Mouse (Mus musculus) megakaryocyte, embryonic 14.5 days (primary cell): ENCODE measurements around the gene Phf21a.
"Not testable (repeated sequence)": the region's sequence is repeated elsewhere in the genome, so short reads cannot be mapped to it uniquely, and the experiment has no call there.

Experiments used
- FLI1 ChIP-seq: IDR thresholded peaks from 2 replicates; pipeline ENCODE4 v1.6.1; 2012; ENCODE audit warnings: low read length, inconsistent platforms, mixed read lengths
- GATA1 ChIP-seq: IDR thresholded peaks from 3 replicates; pipeline ENCODE4 v1.6.1; 2012; ENCODE audit warnings: mixed read lengths, low read length, inconsistent platforms, borderline replicate concordance

- TF ChIP-seq GATA1, FLI1: not testable (repeated sequence)
Measured at GRCm38 (mm10) chr2:92093503-92093902, 586 bp downstream of the Phf21a start.
